ENCODE assay signal across 22 mouse cellular contexts in the genomic region with DNA sequence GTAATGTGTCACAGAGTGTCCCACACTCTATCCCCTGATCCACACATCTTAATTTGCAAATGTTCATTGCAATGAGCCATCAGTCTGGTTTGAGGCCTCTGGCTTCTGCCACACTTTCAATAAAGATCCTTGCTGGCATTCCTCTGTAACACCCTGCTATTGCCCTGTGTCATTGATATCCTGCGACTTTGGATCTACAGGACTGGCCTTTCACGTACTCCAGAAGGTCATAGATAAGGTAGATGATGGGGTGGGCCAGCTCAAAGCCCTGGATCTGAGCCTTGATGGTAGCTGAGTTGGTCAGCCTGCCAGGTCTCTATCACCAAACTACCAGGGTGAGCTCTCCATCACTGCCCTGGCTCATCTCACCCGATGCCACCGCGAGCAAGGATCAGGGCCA. TPM values are rescaled to one million over a fixed set of nuclear protein-coding genes. Genes with fewer than 3 reads are reported as not detected.
A peak's percentile ranks its signal among the peaks of the same experiment; 100 is the strongest.
DNase-seq lines count a peak whose midpoint lies in the region; ATAC-seq and TF ChIP-seq lines count a peak whose summit lies in the region.
"Had no signal": no experiment of that assay in that cellular context is flagged by ENCODE, and none has a peak within 500 bp of the region (broad histone marks: within the 10 kb centered on the region; RNA-seq: fewer than 3 reads in every experiment).

No protein-coding gene starts in this region.

- H3K4me3 ChIP-seq in CH12.LX (replicated peaks in 1 of 3; ENCODE audit: low read depth in 2 of 3, low read length in 2 of 3, poor library complexity in 1 of 3) = no peak overlapping the region
- no peak overlapping the region for H3K4me3 ChIP-seq in forebrain, postnatal 0 days (ENCODE audit: low read depth, low read length)
- H3K4me3 ChIP-seq: embryonic facial prominence, embryonic 10.5 days; embryonic facial prominence, embryonic 12.5 days; erythroblast, embryonic 14.5 days; forebrain, embryonic 13.5 days; forebrain, embryonic 15.5 days had no signal

- H3K9ac ChIP-seq in CH12.LX (ENCODE audit: insufficient read depth, low read depth) = no peak overlapping the region
- no peak overlapping the region for H3K9ac ChIP-seq in forebrain, postnatal 0 days
- H3K9ac ChIP-seq: embryonic facial prominence, embryonic 12.5 days; forebrain, embryonic 13.5 days; forebrain, embryonic 15.5 days had no signal

- 96% methylated on average over 5 of the region's 5 CpGs for WGBS in forebrain, postnatal 0 days

- peak overlapping the region; percentile 17; the same call in 1 of the 2 replicates for H3K27ac ChIP-seq in CH12.LX (ENCODE audit: insufficient read depth, low read depth)
- H3K27ac ChIP-seq in forebrain, postnatal 0 days (ENCODE audit: low read depth, low read length) = no peak overlapping the region
- H3K27ac ChIP-seq: embryonic facial prominence, embryonic 10.5 days; embryonic facial prominence, embryonic 12.5 days; forebrain, embryonic 13.5 days; forebrain, embryonic 15.5 days had no signal

- no peak for TF ChIP-seq POLR2A in CH12.LX (IDR thresholded peaks at IDR 0.05; ENCODE audit: low read depth, low read length)

- no peak for TF ChIP-seq RAD21 in CH12.LX (IDR thresholded peaks at IDR 0.05; ENCODE audit: low read depth, low read length)

- no peaks in the 10 kb centered on the region for H3K4me1 ChIP-seq in CH12.LX (ENCODE audit: control insufficient read depth in 1 of 2, insufficient read depth in 2 of 2)
- no peaks in the 10 kb centered on the region for H3K4me1 ChIP-seq in forebrain, postnatal 0 days (ENCODE audit: insufficient read depth)
- H3K4me1 ChIP-seq: embryonic facial prominence, embryonic 10.5 days; embryonic facial prominence, embryonic 12.5 days; forebrain, embryonic 13.5 days; forebrain, embryonic 15.5 days had no signal

- no peak overlapping the region for H3K4me2 ChIP-seq in CH12.LX (ENCODE audit: insufficient read depth, low read depth, poor library complexity, severe bottlenecking)
- no peak overlapping the region for H3K4me2 ChIP-seq in forebrain, postnatal 0 days (ENCODE audit: low read depth)
- H3K4me2 ChIP-seq: embryonic facial prominence, embryonic 12.5 days; forebrain, embryonic 13.5 days; forebrain, embryonic 15.5 days had no signal

- no peak for DNase-seq in CH12.LX (ENCODE audit: extremely low read depth)
- no peak for DNase-seq in forebrain, postnatal 0 days
- DNase-seq in kidney, postnatal 14 days = no peak
- no peak for DNase-seq in left cerebral cortex, postnatal 4 days
- DNase-seq: adrenal gland, adult 8-10 months; adrenal gland, postnatal 14 days; adrenal gland, postnatal 36 days; cerebellum, adult 11-12 months; cerebellum, adult 2 months; cerebellum, adult 9-10 months; cerebellum, postnatal 10 days; cerebellum, postnatal 25 days had no signal

- TF ChIP-seq CTCF in CH12.LX (conservative IDR thresholded peaks at IDR 0.05 in 1 of 2, IDR thresholded peaks at IDR 0.05 in 1 of 2; ENCODE audit: low read depth in 2 of 2, low read length in 2 of 2) = no peak
- TF ChIP-seq CTCF in forebrain, postnatal 0 days (IDR thresholded peaks at IDR 0.05; ENCODE audit: low read depth) = no peak

- H3K27me3 ChIP-seq in CH12.LX (replicated peaks) = no peaks in the 10 kb centered on the region
- no peaks in the 10 kb centered on the region for H3K27me3 ChIP-seq in forebrain, postnatal 0 days (ENCODE audit: insufficient read depth, low read length)
- H3K27me3 ChIP-seq: embryonic facial prominence, embryonic 12.5 days; forebrain, embryonic 13.5 days; forebrain, embryonic 15.5 days; Patski had no signal

- ATAC-seq in erythroblast, adult 5-6 weeks (replicated peaks; ENCODE audit: low FRiP score, poor library complexity, severe bottlenecking) = peak; percentile 67
- ATAC-seq in megakaryocyte progenitor cell, adult 5-6 weeks (replicated peaks; ENCODE audit: poor library complexity) = 0 out of 2 replicates have a peak, but pooled peaks have one; percentile 11
- ATAC-seq in forebrain, postnatal 0 days = no peak
- ATAC-seq: activated CD4-positive, CD25-positive, alpha-beta regulatory T cell, adult 4 months; forebrain, embryonic 13.5 days; forebrain, embryonic 15.5 days; Patski had no signal

- intact Hi-C loops in left cerebral cortex, postnatal 4 days (cut with DNase I) = no loop called here

- in situ Hi-C loops in CH12.LX (cut with MboI; ENCODE audit: low pct_ligation_motif_present, low pct_unique_long_range_greater_than_20kb, low sequenced_read_pairs) = no loop called here

- no peaks in the 10 kb centered on the region for H3K9me3 ChIP-seq in CH12.LX (replicated peaks; ENCODE audit: low read length)
- no peaks in the 10 kb centered on the region for H3K9me3 ChIP-seq in forebrain, postnatal 0 days (ENCODE audit: low read length)
- H3K9me3 ChIP-seq: embryonic facial prominence, embryonic 10.5 days; embryonic facial prominence, embryonic 12.5 days; forebrain, embryonic 13.5 days; forebrain, embryonic 15.5 days; G1E had no signal

- TF ChIP-seq EP300 in CH12.LX (IDR thresholded peaks at IDR 0.05; ENCODE audit: low read length) = no peak

- dilution Hi-C loops in CH12.LX (cut with MboI; ENCODE audit: extremely low pct_ligation_motif_present, extremely low pct_unique_long_range_greater_than_20kb, low sequenced_read_pairs) = no loop called here

- H3K36me3 ChIP-seq in CH12.LX (replicated peaks in 1 of 2; ENCODE audit: control insufficient read depth in 1 of 2, insufficient read depth in 1 of 2, low read length in 1 of 2) = no peaks in the 10 kb centered on the region
- no peaks in the 10 kb centered on the region for H3K36me3 ChIP-seq in forebrain, postnatal 0 days (ENCODE audit: insufficient read depth)
- H3K36me3 ChIP-seq: embryonic facial prominence, embryonic 10.5 days; embryonic facial prominence, embryonic 12.5 days; forebrain, embryonic 15.5 days; G1E had no signal

- H3K79me2 ChIP-seq in CH12.LX (replicated peaks; ENCODE audit: control insufficient read depth, extremely low read depth, insufficient read depth, poor library complexity, severe bottlenecking) = no peaks in the 10 kb centered on the region

TF ChIP-seq in CH12.LX, 34 proteins besides CTCF, POLR2A, EP300 and RAD21:
- TF ChIP-seq RCOR1 (conservative IDR thresholded peaks at IDR 0.05; ENCODE audit: low read depth, low read length) (no peak), MAX (IDR thresholded peaks at IDR 0.05; ENCODE audit: low read length) (no peak), POLR2AphosphoS2 (IDR thresholded peaks at IDR 0.05; ENCODE audit: low read depth, low read length) (no peak), MAZ (IDR thresholded peaks at IDR 0.05; ENCODE audit: low read depth, low read length) (no peak), BHLHE40 (IDR thresholded peaks at IDR 0.05; ENCODE audit: low read depth, low read length) (no peak), HCFC1 (IDR thresholded peaks at IDR 0.05; ENCODE audit: low read depth, low read length) (no peak), TCF12 (IDR thresholded peaks at IDR 0.05; ENCODE audit: low read depth, low read length) (no peak), CHD2 (IDR thresholded peaks at IDR 0.05; ENCODE audit: low read length) (no peak), GABPA (IDR thresholded peaks at IDR 0.05; ENCODE audit: insufficient replicate concordance, low read depth, low read length) (no peak), UBTF (IDR thresholded peaks at IDR 0.05; ENCODE audit: low read depth, low read length) (no peak), NRF1 (IDR thresholded peaks at IDR 0.05; ENCODE audit: low read depth, low read length) (no peak), CHD1 (IDR thresholded peaks at IDR 0.05; ENCODE audit: low read depth, low read length) (no peak), MYC (IDR thresholded peaks at IDR 0.05; ENCODE audit: low read depth, low read length) (no peak), ZC3H11A (IDR thresholded peaks at IDR 0.05; ENCODE audit: low read depth, low read length) (no peak), E2F4 (IDR thresholded peaks at IDR 0.05; ENCODE audit: insufficient replicate concordance, low read depth, low read length) (no peak), NELFE (IDR thresholded peaks at IDR 0.05; ENCODE audit: low read depth, low read length) (no peak)

RNA-seq across cellular contexts. Expression of a gene that starts 43.6 kb away (rescaled TPM):
- total RNA-seq in CH12.LX (2012; rRNA removed) (249 and 276 TPM in 2 replicates), CH12.LX (2014; rRNA removed) (332 and 386 TPM in 2 replicates)
- 151 and 174 TPM in 2 replicates for polyA plus RNA-seq in CH12.LX (2012; ENCODE audit: insufficient read length, low read depth)
- total RNA-seq in erythroblast, adult 5-6 weeks (2015; ENCODE audit: low replicate concordance) = 251 and 271 TPM in 2 replicates
- total RNA-seq in erythroblast, adult 5-6 weeks (2017; ENCODE audit: low replicate concordance) = 225 and 231 TPM in 2 replicates
- 542 and 611 TPM in 2 replicates for total RNA-seq in megakaryocyte progenitor cell, adult 5-6 weeks (2015)
- total RNA-seq in megakaryocyte progenitor cell, adult 5-6 weeks (2017) = 545 and 581 TPM in 2 replicates
- total RNA-seq in forebrain, postnatal 0 days (2014; rRNA removed) = 73.6 and 84.7 TPM in 2 replicates
- polyA plus RNA-seq in forebrain, postnatal 0 days (2015; fragmentation: Nextera tagmentation; extraction: Ambion mirVana) = 35.1 and 42.7 TPM in 2 replicates
- total RNA-seq in left cerebral cortex, postnatal 4 days (2021) = 10 to 100 TPM; 70.8 to 76.0 TPM
